In genomic region chr2:117418121-117418615, GRCm38 (mm10) we compare ENCODE assay signal across 14 mouse cellular contexts.
"Had no signal": no experiment of that assay in that cellular context is flagged by ENCODE, and none has a peak within 500 bp of the region (broad histone marks: within the 10 kb centered on the region; RNA-seq: fewer than 3 reads in every experiment).

No protein-coding gene starts in this region.

- H3K36me3 ChIP-seq: limb, embryonic 15.5 days; liver, embryonic 12.5 days; midbrain, embryonic 15.5 days; neural tube, embryonic 13.5 days had no signal

- H3K4me2 ChIP-seq: limb, embryonic 15.5 days; liver, embryonic 12.5 days; lung, embryonic 14.5 days; midbrain, embryonic 11.5 days; midbrain, embryonic 15.5 days; neural tube, embryonic 13.5 days had no signal

- H3K27ac ChIP-seq: limb, embryonic 15.5 days; liver, embryonic 12.5 days; midbrain, embryonic 15.5 days; neural tube, embryonic 13.5 days; stomach, postnatal 0 days had no signal

- H3K4me3 ChIP-seq: limb, embryonic 15.5 days; liver, embryonic 12.5 days; megakaryocyte, embryonic 14.5 days; midbrain, embryonic 15.5 days; neural tube, embryonic 13.5 days had no signal

- H3K27me3 ChIP-seq: limb, embryonic 15.5 days; liver, embryonic 12.5 days; midbrain, embryonic 15.5 days; neural tube, embryonic 13.5 days had no signal

- ATAC-seq: liver, embryonic 12.5 days; midbrain, embryonic 15.5 days had no signal

- H3K4me1 ChIP-seq: limb, embryonic 15.5 days; liver, embryonic 12.5 days; midbrain, embryonic 15.5 days; neural tube, embryonic 13.5 days had no signal

- H3K9ac ChIP-seq: limb, embryonic 15.5 days; liver, embryonic 12.5 days; lung, embryonic 14.5 days; midbrain, embryonic 15.5 days; neural tube, embryonic 13.5 days had no signal

- H3K9me3 ChIP-seq: limb, embryonic 15.5 days; liver, embryonic 12.5 days; megakaryocyte, embryonic 14.5 days; midbrain, embryonic 15.5 days; neural tube, embryonic 13.5 days had no signal

- DNase-seq: kidney, adult 18-20 months; kidney, postnatal 14 days; lung, embryonic 14.5 days; lung, postnatal 10 days; lung, postnatal 4 days; retina, postnatal 1 day; right cerebral cortex, postnatal 4 days had no signal
